Mouse (Mus musculus) T-helper 17 cell (primary cell): ENCODE results near the gene Zbed3.
"Not testable (repeated sequence)": the region's sequence is repeated elsewhere in the genome, so short reads cannot be mapped to it uniquely, and the experiment has no call there.

ENCODE experiments used
- in situ Hi-C, 2 experiments: fragments of 300-600 bp; cut with MboI, MseI; formaldehyde crosslinking; loops; 1 replicate in 1 of 2; 2 replicates in 1 of 2; pipeline ENCODE4 v1.15.1; 2025; ENCODE audit warnings: high pct_unique_total_duplicates in 2 of 2

Gene Zbed3

GRCm38 (mm10) chr13:95330507-95330906 lies 7.1 kb downstream of the Zbed3 start:
- in situ Hi-C loops = no loop called here

GRCm38 (mm10) chr13:95332086-95332899 lies 8.9 kb downstream of the Zbed3 start:
- in situ Hi-C loops = no loop called here

GRCm38 (mm10) chr13:95336122-95336677 lies 12.8 kb downstream of the Zbed3 start:
- in situ Hi-C loops = no loop called here

GRCm38 (mm10) chr13:95343470-95343869 lies 20.1 kb downstream of the Zbed3 start:
- in situ Hi-C loops = loop anchor here in 1 of 2 experiments (10.0 kb wide), 1 partner anchor 329 kb away; no protein-coding TSS in a partner anchor

- in situ Hi-C loops = loop anchor here in 1 of 2 experiments (10.0 kb wide), 1 partner anchor 331 kb away; no protein-coding TSS in a partner anchor
Measured at GRCm38 (mm10) chr13:95345869-95346268, 22.5 kb downstream of the Zbed3 start.

- in situ Hi-C loops = loop anchor here in 1 of 2 experiments (10.0 kb wide), 1 partner anchor 332 kb away; no protein-coding TSS in a partner anchor
Measured at GRCm38 (mm10) chr13:95347018-95347696, 23.7 kb downstream of the Zbed3 start.

GRCm38 (mm10) chr13:95348476-95348875 lies 25.1 kb downstream of the Zbed3 start:
- in situ Hi-C loops = loop anchor here in 1 of 2 experiments (10.0 kb wide), 1 partner anchor 334 kb away; no protein-coding TSS in a partner anchor

- in situ Hi-C loops = no loop called here
Measured at GRCm38 (mm10) chr13:95358223-95358622, 34.8 kb downstream of the Zbed3 start.

GRCm38 (mm10) chr13:95363440-95363839 lies 40.0 kb downstream of the Zbed3 start:
- in situ Hi-C loops = no loop called here

GRCm38 (mm10) chr13:95366356-95366755 lies 42.9 kb downstream of the Zbed3 start:
- in situ Hi-C loops = no loop called here

- in situ Hi-C loops = no loop called here
Measured at GRCm38 (mm10) chr13:95374701-95375553, 51.5 kb downstream of the Zbed3 start, which contains the start of gene Aggf1. Gene Aggf1 (minus strand): TSS chr13:95375352.

- in situ Hi-C loops = no loop called here
Measured at GRCm38 (mm10) chr13:95375554-95375914, 52.1 kb downstream of the Zbed3 start.

- in situ Hi-C loops = not testable (repeated sequence)
Measured at GRCm38 (mm10) chr13:95376689-95377289, 53.4 kb downstream of the Zbed3 start.

- in situ Hi-C loops = no loop called here
Measured at GRCm38 (mm10) chr13:95378696-95379095, 55.3 kb downstream of the Zbed3 start.

- in situ Hi-C loops = no loop called here
Measured at GRCm38 (mm10) chr13:95382418-95382817, 59.0 kb downstream of the Zbed3 start.
